Mouse (Mus musculus): ENCODE results near the gene Col5a1. TPM values are rescaled to one million over a fixed set of nuclear protein-coding genes. Genes with fewer than 3 reads are reported as not detected.

The Col5a1 gene
- polyA plus RNA-seq, 1 experiment from 2014 or later: 33.2 TPM

GRCm38 (mm10) chr2:28038391-28039096 is 152.3 kb downstream of the Col5a1 start:
- Histone ChIP-seq H3K9me3 (replicated peaks; ENCODE audit: low read length) (no peaks in the 10 kb centered on the region), H3K36me3 (ENCODE audit: insufficient read depth, low read length) (0 out of 2 replicates have a peak, but pooled peaks cover 6% of the 10 kb centered on the region), H3K9ac (ENCODE audit: low read depth, low read length) (no peak overlapping the region), H3K4me1 (replicated peaks; ENCODE audit: insufficient read depth, low read length) (no peaks in the 10 kb centered on the region), H3K4me2 (ENCODE audit: low read length) (no peak overlapping the region), H3K4me3 (replicated peaks; ENCODE audit: low read depth, low read length) (no peak overlapping the region), H3K27ac (no peak overlapping the region), H3K27me3 (ENCODE audit: insufficient read depth, low read length) (no peaks in the 10 kb centered on the region)
- WGBS: 82% methylated on average over 14 of the region's 14 CpGs
- DNase-seq (ENCODE audit: low spot score) (no peak), ATAC-seq (replicated peaks; ENCODE audit: low FRiP score, low read depth) (no peak)
- TF ChIP-seq CTCF (IDR thresholded peaks at IDR 0.05; ENCODE audit: low read depth): no peak

DNA sequence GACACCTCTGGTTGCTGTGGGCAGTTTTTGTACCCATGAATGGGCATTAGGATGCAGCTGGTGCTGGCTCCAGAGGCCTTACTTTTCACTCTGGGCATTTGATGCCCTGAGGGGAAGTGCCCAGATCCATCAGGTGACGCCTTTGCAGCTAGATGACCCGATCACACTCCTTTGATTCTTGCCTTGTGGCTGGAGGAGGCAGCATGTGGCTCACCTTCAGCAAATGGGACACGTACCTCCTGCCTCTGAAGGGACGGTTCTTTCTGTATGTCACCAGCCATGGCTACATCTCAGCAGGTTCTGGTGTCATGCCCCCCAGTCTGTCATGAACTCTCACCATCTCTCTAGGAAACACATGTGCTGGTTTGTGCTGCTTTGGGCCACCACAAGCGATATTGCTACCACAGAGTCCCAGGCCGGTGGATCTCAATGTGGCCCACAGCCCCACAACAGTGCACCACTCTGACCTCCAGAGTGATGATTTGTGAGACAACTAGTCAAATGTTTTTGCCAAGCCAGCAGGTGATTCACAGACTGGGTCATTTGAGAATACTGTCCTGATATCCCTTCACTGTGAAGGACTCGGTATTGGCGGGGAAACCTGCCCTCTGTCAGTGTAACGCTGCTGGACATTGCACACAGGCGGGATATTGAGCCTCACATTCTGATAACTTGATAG is 153.6 kb downstream of the Col5a1 start:
- Histone ChIP-seq H3K9me3 (replicated peaks; ENCODE audit: low read length) (no peaks in the 10 kb centered on the region), H3K9ac (ENCODE audit: low read depth, low read length) (no peak overlapping the region), H3K4me3 (replicated peaks; ENCODE audit: low read depth, low read length) (no peak overlapping the region), H3K27me3 (ENCODE audit: insufficient read depth, low read length) (no peaks in the 10 kb centered on the region), H3K27ac (no peak overlapping the region), H3K4me1 (replicated peaks; ENCODE audit: insufficient read depth, low read length) (no peaks in the 10 kb centered on the region), H3K36me3 (ENCODE audit: insufficient read depth, low read length) (no peaks in the 10 kb centered on the region), H3K4me2 (ENCODE audit: low read length) (no peak overlapping the region)
- DNase-seq (ENCODE audit: low spot score) (no peak), ATAC-seq (replicated peaks; ENCODE audit: low FRiP score, low read depth) (no peak)
- no peak for TF ChIP-seq CTCF (IDR thresholded peaks at IDR 0.05; ENCODE audit: low read depth)
- WGBS: 88% methylated on average over 10 of the region's 10 CpGs

- no peaks in the 10 kb centered on the region for H3K36me3 ChIP-seq (ENCODE audit: insufficient read depth, low read length)
- H3K4me2 ChIP-seq (ENCODE audit: low read length): no peak overlapping the region
- H3K9ac ChIP-seq (ENCODE audit: low read depth, low read length): no peak overlapping the region
- 92% methylated on average over 1 of the region's 1 CpGs for WGBS
- no peak for DNase-seq (ENCODE audit: low spot score)
- H3K9me3 ChIP-seq (replicated peaks; ENCODE audit: low read length): no peaks in the 10 kb centered on the region
- H3K4me1 ChIP-seq (replicated peaks; ENCODE audit: insufficient read depth, low read length): no peaks in the 10 kb centered on the region
- H3K4me3 ChIP-seq (replicated peaks; ENCODE audit: low read depth, low read length): no peak overlapping the region
- no peak for TF ChIP-seq CTCF (IDR thresholded peaks at IDR 0.05; ENCODE audit: low read depth)
- no peak for ATAC-seq (replicated peaks; ENCODE audit: low FRiP score, low read depth)
- no peaks in the 10 kb centered on the region for H3K27me3 ChIP-seq (ENCODE audit: insufficient read depth, low read length)
- no peak overlapping the region for H3K27ac ChIP-seq
Observed at GRCm38 (mm10) chr2:28040466-28040865, 154.2 kb downstream of the Col5a1 start.

GRCm38 (mm10) chr2:28044920-28045598 is 158.8 kb downstream of the Col5a1 start:
- H3K27me3 ChIP-seq (ENCODE audit: insufficient read depth, low read length): no peaks in the 10 kb centered on the region
- H3K4me2 ChIP-seq (ENCODE audit: low read length): no peak overlapping the region
- TF ChIP-seq CTCF (IDR thresholded peaks at IDR 0.05; ENCODE audit: low read depth): no peak
- H3K4me1 ChIP-seq (replicated peaks; ENCODE audit: insufficient read depth, low read length): no peaks in the 10 kb centered on the region
- 81% methylated on average over 9 of the region's 9 CpGs for WGBS
- H3K9ac ChIP-seq (ENCODE audit: low read depth, low read length): no peak overlapping the region
- ATAC-seq (replicated peaks; ENCODE audit: low FRiP score, low read depth): no peak
- H3K27ac ChIP-seq: no peak overlapping the region
- no peak overlapping the region for H3K4me3 ChIP-seq (replicated peaks; ENCODE audit: low read depth, low read length)
- DNase-seq (ENCODE audit: low spot score): no peak
- no peaks in the 10 kb centered on the region for H3K9me3 ChIP-seq (replicated peaks; ENCODE audit: low read length)
- H3K36me3 ChIP-seq (ENCODE audit: insufficient read depth, low read length): no peaks in the 10 kb centered on the region

- no peak overlapping the region for H3K4me3 ChIP-seq (replicated peaks; ENCODE audit: low read depth, low read length)
- no peaks in the 10 kb centered on the region for H3K36me3 ChIP-seq (ENCODE audit: insufficient read depth, low read length)
- no peak overlapping the region for H3K27ac ChIP-seq
- no peak for TF ChIP-seq CTCF (IDR thresholded peaks at IDR 0.05; ENCODE audit: low read depth)
- no peak overlapping the region for H3K4me2 ChIP-seq (ENCODE audit: low read length)
- no peaks in the 10 kb centered on the region for H3K4me1 ChIP-seq (replicated peaks; ENCODE audit: insufficient read depth, low read length)
- H3K9ac ChIP-seq (ENCODE audit: low read depth, low read length): no peak overlapping the region
- 78% methylated on average over 6 of the region's 6 CpGs for WGBS
- no peak for DNase-seq (ENCODE audit: low spot score)
- no peak for ATAC-seq (replicated peaks; ENCODE audit: low FRiP score, low read depth)
- no peaks in the 10 kb centered on the region for H3K9me3 ChIP-seq (replicated peaks; ENCODE audit: low read length)
- no peaks in the 10 kb centered on the region for H3K27me3 ChIP-seq (ENCODE audit: insufficient read depth, low read length)
Observed at GRCm38 (mm10) chr2:28046311-28046710, 160.1 kb downstream of the Col5a1 start.

GRCm38 (mm10) chr2:28047092-28047491 is 160.9 kb downstream of the Col5a1 start:
- Histone ChIP-seq H3K36me3 (ENCODE audit: insufficient read depth, low read length) (no peaks in the 10 kb centered on the region), H3K4me2 (ENCODE audit: low read length) (no peak overlapping the region), H3K4me1 (replicated peaks; ENCODE audit: insufficient read depth, low read length) (no peaks in the 10 kb centered on the region), H3K4me3 (replicated peaks; ENCODE audit: low read depth, low read length) (no peak overlapping the region), H3K27me3 (ENCODE audit: insufficient read depth, low read length) (no peaks in the 10 kb centered on the region), H3K27ac (no peak overlapping the region), H3K9ac (ENCODE audit: low read depth, low read length) (no peak overlapping the region), H3K9me3 (replicated peaks; ENCODE audit: low read length) (no peaks in the 10 kb centered on the region)
- TF ChIP-seq CTCF (IDR thresholded peaks at IDR 0.05; ENCODE audit: low read depth): no peak
- no peak for ATAC-seq (replicated peaks; ENCODE audit: low FRiP score, low read depth)
- 68% methylated on average over 7 of the region's 7 CpGs for WGBS
- no peak for DNase-seq (ENCODE audit: low spot score)

Measured in kidney, postnatal 0 days (tissue).